Mouse (Mus musculus) kidney, postnatal 0 days (tissue): ENCODE data around the gene Ampd2. TPM values are rescaled to one million over a fixed set of nuclear protein-coding genes. Genes with fewer than 3 reads are reported as not detected.

Experiments
- ATAC-seq: fragments of 200-750 bp; cut with Nextera tagmentation; replicated peaks from 2 replicates; pipeline ENCODE4 v1.8.0; 2017; ENCODE audit warnings: low read depth, moderate number of reproducible peaks, moderate TSS enrichment, moderate library complexity; ENCODE audit not compliant: low FRiP score
- DNase-seq: peaks from one replicate; pipeline ENCODE4 v3.0.0-alpha.2; 2016; ENCODE audit warnings: low spot score
- H3K27ac ChIP-seq: fragments of 300-500 bp; sonication (generic); 2 replicates; pipeline ENCODE4 v1.5.1; 2014; ENCODE audit warnings: mild to moderate bottlenecking
- H3K27me3 ChIP-seq: fragments of 300-500 bp; sonication (generic); 2 replicates; pipeline ENCODE4 v1.6.1; 2014; ENCODE audit warnings: low read length, mixed read lengths; ENCODE audit not compliant: insufficient read depth
- H3K36me3 ChIP-seq: fragments of 300-500 bp; sonication (generic); 2 replicates; pipeline ENCODE4 v1.6.1; 2014; ENCODE audit warnings: low read length, mixed read lengths; ENCODE audit not compliant: insufficient read depth
- H3K4me1 ChIP-seq: fragments of 300-500 bp; sonication (generic); replicated peaks from 2 replicates; pipeline ENCODE4 v1.6.1; 2014; ENCODE audit warnings: antibody characterized with exemption, low read length, mixed read lengths; ENCODE audit not compliant: insufficient read depth
- H3K4me2 ChIP-seq: fragments of 300-500 bp; sonication (generic); 2 replicates; pipeline ENCODE4 v1.6.1; 2014; ENCODE audit warnings: mild to moderate bottlenecking, low read length, moderate library complexity, mixed read lengths
- H3K4me3 ChIP-seq: fragments of 300-500 bp; sonication (generic); replicated peaks from 2 replicates; pipeline ENCODE4 v1.5.1; 2014; ENCODE audit warnings: low read depth, low read length
- H3K9ac ChIP-seq: fragments of 300-500 bp; sonication (generic); 2 replicates; pipeline ENCODE4 v1.6.1; 2014; ENCODE audit warnings: low read depth, low read length
- H3K9me3 ChIP-seq: fragments of 300-500 bp; sonication (generic); replicated peaks from 2 replicates; pipeline ENCODE4 v1.6.1; 2016; ENCODE audit warnings: low read length, inconsistent platforms, mixed read lengths
- CTCF ChIP-seq: IDR thresholded peaks from 2 replicates; pipeline ENCODE4 v1.5.1; 2016; ENCODE audit warnings: antibody characterized with exemption, low read depth, mild to moderate bottlenecking, moderate library complexity
- WGBS: fragments of 180-500 bp; shearing (Covaris S2); extraction: QIAGEN DNeasy Blood & Tissue Kit; methylation state at CpG from one replicate; pipeline ENCODE4 v1.1.7; 2014; 5-methylcytosine and 5-hydroxymethylcytosine counted together
- polyA plus RNA-seq: library from polyadenylated mRNA; unstranded; fragments of >200 nt; fragmentation: Nextera tagmentation; extraction: Ambion mirVana; gene quantifications from 2 replicates; pipeline ENCODE4 v1.2.1, GENCODE M21; 2015

Ampd2 gene
- polyA plus RNA-seq, 1 experiment from 2014 or later: 35.8 TPM

- peak; percentile 77 for ATAC-seq
- peak; percentile 95 for DNase-seq
- Histone ChIP-seq H3K27me3 (no peaks in the 10 kb centered on the region), H3K4me1 (peaks cover 29% of the 10 kb centered on the region), H3K9ac (peak overlapping the region; percentile 71), H3K4me2 (peak overlapping the region; percentile 99), H3K36me3 (no peaks in the 10 kb centered on the region), H3K4me3 (peak overlapping the region; percentile 68), H3K27ac (peak overlapping the region; percentile 96), H3K9me3 (no peaks in the 10 kb centered on the region)
- WGBS: under 1% methylated on average over 31 of the region's 31 CpGs
- peak; percentile 13; the same call in 1 of the 2 replicates for TF ChIP-seq CTCF
These were observed 556 bp downstream of the Ampd2 start for GRCm38 (mm10) chr3:108085721-108086469.

GRCm38 (mm10) chr3:108085281-108085720 lies 1.1 kb downstream of the Ampd2 start:
- Histone ChIP-seq H3K36me3 (no peaks in the 10 kb centered on the region), H3K4me1 (peaks cover 29% of the 10 kb centered on the region), H3K4me3 (peak overlapping the region; percentile 68), H3K27ac (peak overlapping the region; percentile 96), H3K9me3 (no peaks in the 10 kb centered on the region), H3K9ac (peak overlapping the region; percentile 71), H3K27me3 (no peaks in the 10 kb centered on the region), H3K4me2 (peak overlapping the region; percentile 99)
- WGBS: under 1% methylated on average over 14 of the region's 14 CpGs
- TF ChIP-seq CTCF: no peak
- DNase-seq (peak; percentile 96), ATAC-seq (peak; percentile 75)

GRCm38 (mm10) chr3:108084767-108085270 lies 1.6 kb downstream of the Ampd2 start:
- H3K9me3 ChIP-seq: no peaks in the 10 kb centered on the region
- WGBS: 5% methylated on average over 13 of the region's 13 CpGs
- H3K27ac ChIP-seq: peak overlapping the region; percentile 96
- peak overlapping the region; percentile 99 for H3K4me2 ChIP-seq
- no peak for TF ChIP-seq CTCF
- peak overlapping the region; percentile 71 for H3K9ac ChIP-seq
- ATAC-seq (no peak), DNase-seq (no peak)
- no peaks in the 10 kb centered on the region for H3K27me3 ChIP-seq
- peak overlapping the region; percentile 68 for H3K4me3 ChIP-seq
- H3K36me3 ChIP-seq: 0 out of 2 replicates have a peak, but pooled peaks cover 3% of the 10 kb centered on the region
- H3K4me1 ChIP-seq: peaks cover 29% of the 10 kb centered on the region

DNA sequence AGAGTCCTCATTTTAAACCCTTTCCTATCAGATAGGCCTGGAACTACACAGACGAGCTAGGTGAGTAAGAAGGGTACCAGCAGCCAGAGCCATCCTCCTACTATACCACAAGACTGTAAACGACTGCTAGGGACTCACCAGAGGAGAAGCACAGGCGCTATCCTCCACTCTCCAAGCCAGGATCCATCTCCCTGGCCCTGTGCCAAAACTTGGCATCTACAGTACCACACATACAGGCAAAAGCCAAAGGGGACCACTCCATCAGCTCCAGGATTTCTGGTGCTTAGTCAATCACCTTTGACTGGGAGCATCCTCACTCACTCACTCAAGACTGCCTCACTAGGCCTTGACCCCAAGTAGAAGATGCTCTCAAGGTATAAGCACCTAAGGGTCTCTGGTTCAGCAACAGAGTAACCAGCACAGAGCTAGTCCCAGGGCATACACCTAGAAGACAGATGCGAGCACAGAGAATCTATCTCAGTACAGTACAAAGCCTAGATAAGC lies 2.5 kb downstream of the Ampd2 start:
- Histone ChIP-seq H3K4me3 (no peak overlapping the region), H3K27ac (no peak overlapping the region), H3K36me3 (0 out of 2 replicates have a peak, but pooled peaks cover 6% of the 10 kb centered on the region), H3K27me3 (no peaks in the 10 kb centered on the region), H3K4me2 (peak overlapping the region; percentile 99), H3K4me1 (peaks cover 29% of the 10 kb centered on the region), H3K9ac (no peak overlapping the region), H3K9me3 (no peaks in the 10 kb centered on the region)
- 80% methylated on average over 4 of the region's 4 CpGs for WGBS
- DNase-seq (no peak), ATAC-seq (no peak)
- TF ChIP-seq CTCF: no peak

DNA sequence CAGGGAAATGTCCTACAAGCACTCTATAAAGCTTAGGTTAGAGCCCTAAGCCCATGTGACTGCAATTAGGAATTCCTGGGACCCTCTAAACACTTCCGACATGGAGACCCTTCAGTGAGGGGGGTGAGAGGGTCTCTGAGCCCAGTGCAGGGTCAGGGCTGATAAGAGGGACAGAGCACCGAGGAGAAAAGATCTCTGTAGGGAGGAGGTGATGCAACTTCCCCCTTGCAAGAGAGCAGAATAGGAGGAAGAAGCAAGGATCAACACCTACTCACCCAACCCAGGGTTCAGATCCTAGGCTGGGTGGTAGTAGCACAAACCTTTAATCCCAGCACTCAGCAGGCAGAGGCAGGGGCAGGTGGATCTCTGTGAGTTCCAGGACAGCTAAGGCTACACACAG lies 3.3 kb downstream of the Ampd2 start:
- no peaks in the 10 kb centered on the region for H3K9me3 ChIP-seq
- H3K4me1 ChIP-seq: peaks cover 29% of the 10 kb centered on the region
- peaks cover 11% of the 10 kb centered on the region; the same call in 1 of the 2 replicates for H3K36me3 ChIP-seq
- no peak overlapping the region for H3K4me2 ChIP-seq
- 45% methylated on average over 2 of the region's 2 CpGs for WGBS
- DNase-seq (no peak), ATAC-seq (no peak)
- H3K27ac ChIP-seq: no peak overlapping the region
- H3K9ac ChIP-seq: no peak overlapping the region
- no peak overlapping the region for H3K4me3 ChIP-seq
- TF ChIP-seq CTCF: no peak
- no peaks in the 10 kb centered on the region for H3K27me3 ChIP-seq

- no peaks in the 10 kb centered on the region for H3K9me3 ChIP-seq
- peak overlapping the region; percentile 23; the same call in 1 of the 2 replicates for H3K9ac ChIP-seq
- peaks cover 29% of the 10 kb centered on the region for H3K4me1 ChIP-seq
- peaks cover 16% of the 10 kb centered on the region; the same call in 1 of the 2 replicates for H3K36me3 ChIP-seq
- peak overlapping the region; percentile 16; the same call in 1 of the 2 replicates for H3K4me2 ChIP-seq
- no peak overlapping the region for H3K27ac ChIP-seq
- no peak overlapping the region for H3K4me3 ChIP-seq
- ATAC-seq (no peak), DNase-seq (peak; percentile 48)
- H3K27me3 ChIP-seq: no peaks in the 10 kb centered on the region
- TF ChIP-seq CTCF: no peak
- WGBS: 67% methylated on average over 1 of the region's 1 CpGs
These were observed 4.1 kb downstream of the Ampd2 start for GRCm38 (mm10) chr3:108082251-108082875.
